11 mouse cellular contexts compared by ENCODE assay signal in the genomic region with DNA sequence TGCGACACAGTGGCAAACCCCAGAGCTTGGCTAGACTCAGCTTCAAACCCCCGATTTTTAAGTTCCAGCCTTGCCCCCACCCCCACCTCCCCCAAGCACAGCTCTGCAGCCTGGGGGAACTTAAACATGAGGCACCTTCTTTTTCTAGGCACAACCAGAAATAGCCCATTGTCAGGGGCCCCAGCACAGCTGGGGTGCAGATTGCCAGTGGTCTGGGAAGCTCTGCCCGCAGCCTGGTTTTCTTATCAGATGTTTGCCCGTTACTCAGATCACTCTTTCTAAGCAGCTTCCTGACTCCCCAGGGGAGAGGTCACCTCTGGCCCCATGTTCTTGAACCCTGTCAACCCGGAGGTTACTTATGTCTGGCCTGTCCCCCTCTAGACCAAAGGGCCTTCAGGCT. TPM values are rescaled to one million over a fixed set of nuclear protein-coding genes. Genes with fewer than 3 reads are reported as not detected.
DNase-seq lines count a peak whose midpoint lies in the region; ATAC-seq and TF ChIP-seq lines count a peak whose summit lies in the region.
"Had no signal": no experiment of that assay in that cellular context is flagged by ENCODE, and none has a peak within 500 bp of the region (broad histone marks: within the 10 kb centered on the region; RNA-seq: fewer than 3 reads in every experiment).

No protein-coding gene starts in this region.

- no peaks in the 10 kb centered on the region for H3K79me2 ChIP-seq in MEL (ENCODE audit: control insufficient read depth, insufficient read depth, low read length, poor library complexity)

- no peak for TF ChIP-seq RAD21 in MEL (IDR thresholded peaks at IDR 0.05; ENCODE audit: low read depth, low read length)

- no peak overlapping the region for H3K4me3 ChIP-seq in heart, embryonic 15.5 days
- H3K4me3 ChIP-seq in MEL (ENCODE audit: control insufficient read depth in 1 of 2, insufficient read depth in 1 of 2, low read depth in 2 of 2, low read length in 2 of 2) = no peak overlapping the region
- peak overlapping the region; percentile 52 for H3K4me3 ChIP-seq in forebrain, embryonic 14.5 days (ENCODE audit: low read depth, low read length)
- peak overlapping the region; percentile 58 for H3K4me3 ChIP-seq in midbrain, embryonic 12.5 days
- H3K4me3 ChIP-seq in lung, postnatal 0 days (ENCODE audit: low read depth, low read length) = no peak overlapping the region

- no peak overlapping the region for H3K27ac ChIP-seq in heart, embryonic 15.5 days
- H3K27ac ChIP-seq in MEL (ENCODE audit: control insufficient read depth, low read depth, low read length) = no peak overlapping the region
- no peak overlapping the region for H3K27ac ChIP-seq in forebrain, embryonic 14.5 days (ENCODE audit: low read depth, low read length)
- no peak overlapping the region for H3K27ac ChIP-seq in midbrain, embryonic 12.5 days (replicated peaks)
- no peak overlapping the region for H3K27ac ChIP-seq in lung, postnatal 0 days (ENCODE audit: low read length)

- peaks cover 42% of the 10 kb centered on the region for H3K27me3 ChIP-seq in heart, embryonic 15.5 days
- H3K27me3 ChIP-seq in MEL (ENCODE audit: control insufficient read depth in 1 of 2, insufficient read depth in 2 of 2, low read length in 2 of 2) = no peaks in the 10 kb centered on the region
- H3K27me3 ChIP-seq in forebrain, embryonic 14.5 days (replicated peaks; ENCODE audit: control insufficient read depth, insufficient read depth, low read length) = peaks cover 15% of the 10 kb centered on the region
- peaks cover 49% of the 10 kb centered on the region for H3K27me3 ChIP-seq in midbrain, embryonic 12.5 days
- H3K27me3 ChIP-seq in lung, postnatal 0 days (replicated peaks; ENCODE audit: insufficient read depth, low read length) = peaks cover 23% of the 10 kb centered on the region

- H3K9me3 ChIP-seq in heart, embryonic 15.5 days (replicated peaks) = no peaks in the 10 kb centered on the region
- H3K9me3 ChIP-seq in MEL (replicated peaks; ENCODE audit: insufficient read depth, low read length) = no peaks in the 10 kb centered on the region
- H3K9me3 ChIP-seq in forebrain, embryonic 14.5 days (replicated peaks; ENCODE audit: control insufficient read depth, low read length) = no peaks in the 10 kb centered on the region
- no peaks in the 10 kb centered on the region for H3K9me3 ChIP-seq in midbrain, embryonic 12.5 days
- H3K9me3 ChIP-seq in lung, postnatal 0 days (ENCODE audit: low read length) = no peaks in the 10 kb centered on the region

- no peak overlapping the region for H3K9ac ChIP-seq in heart, embryonic 15.5 days
- no peak overlapping the region for H3K9ac ChIP-seq in MEL (ENCODE audit: control insufficient read depth, low read depth, low read length, poor library complexity, severe bottlenecking)
- H3K9ac ChIP-seq in forebrain, embryonic 14.5 days (ENCODE audit: low read length) = peak overlapping the region; percentile 70; the same call in 1 of the 2 replicates
- H3K9ac ChIP-seq in midbrain, embryonic 12.5 days (replicated peaks) = 0 out of 2 replicates have a peak overlapping the region, but pooled peaks have one; percentile 72
- H3K9ac ChIP-seq in lung, postnatal 0 days (replicated peaks; ENCODE audit: low read depth) = no peak overlapping the region

- peak overlapping the region; percentile 92 for H3K4me2 ChIP-seq in heart, embryonic 15.5 days
- peak overlapping the region; percentile 87 for H3K4me2 ChIP-seq in forebrain, embryonic 14.5 days (ENCODE audit: low read length)
- H3K4me2 ChIP-seq in midbrain, embryonic 12.5 days (replicated peaks) = peak overlapping the region; percentile 94
- no peak overlapping the region for H3K4me2 ChIP-seq in lung, postnatal 0 days (replicated peaks; ENCODE audit: low read depth, low read length)

- intact Hi-C loops in heart, postnatal 36 days (cut with DNase I) = loop anchor here (10.0 kb wide), 1 partner anchor 428 kb away; the partner anchor contains the start of gene Tcp11

- WGBS in heart, embryonic 15.5 days = 11% methylated on average over 5 of the region's 5 CpGs
- 39% methylated on average over 5 of the region's 5 CpGs for WGBS in forebrain, embryonic 14.5 days
- 33% methylated on average over 5 of the region's 5 CpGs for WGBS in midbrain, embryonic 12.5 days
- WGBS in lung, postnatal 0 days = 3% methylated on average over 5 of the region's 5 CpGs

- H3K36me3 ChIP-seq in heart, embryonic 15.5 days = no peaks in the 10 kb centered on the region
- peaks cover 0 to 9% of the 10 kb centered on the region in 2 experiments; a peak in 2 of 4 replicates for H3K36me3 ChIP-seq in MEL (ENCODE audit: control insufficient read depth in 1 of 2, insufficient read depth in 2 of 2, low read length in 2 of 2)
- no peaks in the 10 kb centered on the region for H3K36me3 ChIP-seq in forebrain, embryonic 14.5 days (ENCODE audit: control insufficient read depth, insufficient read depth, low read length)
- H3K36me3 ChIP-seq in midbrain, embryonic 12.5 days = no peaks in the 10 kb centered on the region
- no peaks in the 10 kb centered on the region for H3K36me3 ChIP-seq in lung, postnatal 0 days (ENCODE audit: insufficient read depth, low read length)

- TF ChIP-seq EP300 in MEL (IDR thresholded peaks at IDR 0.05; ENCODE audit: low read depth in 1 of 2, low read length in 2 of 2) = no peak
- no peak for TF ChIP-seq EP300 in lung, postnatal 0 days (IDR thresholded peaks at IDR 0.05)

- no peak for DNase-seq in heart, postnatal 36 days
- no peak for DNase-seq in MEL (ENCODE audit: low read depth, low spot score)
- DNase-seq in forebrain, embryonic 14.5 days (ENCODE audit: low spot score) = no peak
- DNase-seq in urinary bladder, adult 18-20 months (ENCODE audit: low spot score in 2 of 2) = no peak
- DNase-seq in lung, postnatal 0 days (ENCODE audit: low spot score) = no peak
- DNase-seq: lung, postnatal 4 days had no signal

- no peak for ATAC-seq in heart, embryonic 15.5 days (replicated peaks; ENCODE audit: insufficient number of reproducible peaks, insufficient read depth, low FRiP score, low read depth)
- ATAC-seq in forebrain, embryonic 14.5 days = no peak
- ATAC-seq in midbrain, embryonic 12.5 days (ENCODE audit: low FRiP score, low read depth) = no peak
- ATAC-seq in lung, postnatal 0 days = no peak
- no peak for ATAC-seq in CD4-positive, CD25-positive, alpha-beta regulatory T cell, adult 4 months

- TF ChIP-seq CTCF in MEL (IDR thresholded peaks at IDR 0.05 in 2 of 3, conservative IDR thresholded peaks at IDR 0.05 in 1 of 3; ENCODE audit: control insufficient read depth in 1 of 3, insufficient read depth in 1 of 3, low read depth in 2 of 3, low read length in 3 of 3, poor library complexity in 1 of 3, severe bottlenecking in 1 of 3) = no peak
- TF ChIP-seq CTCF in lung, postnatal 0 days (IDR thresholded peaks at IDR 0.05) = no peak

- peaks cover 16% of the 10 kb centered on the region for H3K4me1 ChIP-seq in heart, embryonic 15.5 days (replicated peaks)
- H3K4me1 ChIP-seq in MEL (ENCODE audit: control insufficient read depth in 1 of 2, insufficient read depth in 2 of 2, low read length in 2 of 2) = peaks cover 0 to 26% of the 10 kb centered on the region in 2 experiments; a peak in 2 of 4 replicates
- peaks cover 8% of the 10 kb centered on the region; the same call in 1 of the 2 replicates for H3K4me1 ChIP-seq in forebrain, embryonic 14.5 days (ENCODE audit: control insufficient read depth, insufficient read depth, low read length)
- H3K4me1 ChIP-seq in midbrain, embryonic 12.5 days = peaks cover 18% of the 10 kb centered on the region
- no peaks in the 10 kb centered on the region for H3K4me1 ChIP-seq in lung, postnatal 0 days (ENCODE audit: insufficient read depth, low read depth, low read length)

- no peak for TF ChIP-seq POLR2A in MEL (IDR thresholded peaks at IDR 0.05; ENCODE audit: control insufficient read depth in 1 of 2, insufficient read depth in 1 of 2, low read depth in 1 of 2, low read length in 2 of 2, poor library complexity in 1 of 2)

RNA-seq across cellular contexts. Expression of gene Pacsin1, which starts 1.1 kb away (rescaled TPM):
- 0.54 and 0.82 TPM in 2 replicates for polyA plus RNA-seq in heart, embryonic 15.5 days (2015; fragmentation: Nextera tagmentation; extraction: Ambion mirVana)
- under 1 TPM in 1 of 2 experiments, not detected in 1; 0.49 TPM for total RNA-seq in heart, postnatal 36 days (2021)
- total RNA-seq in MEL (2012; rRNA removed) = not detected in 2 replicates
- under 1 TPM in 1 of 2 experiments, not detected in 1; 0.17 TPM for polyA plus RNA-seq in MEL (2012; ENCODE audit: insufficient read depth in 1 of 2, insufficient read length in 2 of 2, low read depth in 1 of 2, low replicate concordance in 2 of 2, missing spikeins in 1 of 2)
- 22.2 and 25.2 TPM in 2 replicates for polyA plus RNA-seq in forebrain, embryonic 14.5 days (2014; fragmentation: Nextera tagmentation; extraction: Ambion mirVana)
- 6.3 and 6.7 TPM in 2 replicates for polyA plus RNA-seq in midbrain, embryonic 12.5 days (2016; fragmentation: Nextera tagmentation; extraction: Ambion mirVana)
- polyA plus RNA-seq in lung, postnatal 0 days (2015; fragmentation: Nextera tagmentation; extraction: Ambion mirVana) = 0.45 and 0.70 TPM in 2 replicates
- 10 to 100 TPM; 36.5 to 37.2 TPM for polyA plus RNA-seq in CD4-positive, CD25-positive, alpha-beta regulatory T cell, adult 4 months (2017; shearing (Covaris generic))

RNA-seq across cellular contexts. Expression of gene Rps10, which starts 19.9 kb away (rescaled TPM):
- polyA plus RNA-seq in heart, embryonic 15.5 days (2015; fragmentation: Nextera tagmentation; extraction: Ambion mirVana) = 506 and 536 TPM in 2 replicates
- total RNA-seq in heart, postnatal 36 days (2021) = 100 to 1,000 TPM; 533 to 572 TPM
- 3,087 and 3,166 TPM in 2 replicates for total RNA-seq in MEL (2012; rRNA removed)
- 1,000 to 10,000 TPM; 3,057 to 3,899 TPM for polyA plus RNA-seq in MEL (2012; ENCODE audit: insufficient read depth in 1 of 2, insufficient read length in 2 of 2, low read depth in 1 of 2, low replicate concordance in 2 of 2, missing spikeins in 1 of 2)
- polyA plus RNA-seq in forebrain, embryonic 14.5 days (2014; fragmentation: Nextera tagmentation; extraction: Ambion mirVana) = 603 and 789 TPM in 2 replicates
- polyA plus RNA-seq in midbrain, embryonic 12.5 days (2016; fragmentation: Nextera tagmentation; extraction: Ambion mirVana) = 694 and 702 TPM in 2 replicates
- polyA plus RNA-seq in lung, postnatal 0 days (2015; fragmentation: Nextera tagmentation; extraction: Ambion mirVana) = 627 and 659 TPM in 2 replicates
- polyA plus RNA-seq in CD4-positive, CD25-positive, alpha-beta regulatory T cell, adult 4 months (2017; shearing (Covaris generic)) = 1,000 to 10,000 TPM; 1,603 to 1,674 TPM

RNA-seq across cellular contexts. Expression of gene RPS10-NUDT3, which starts 21.4 kb away (rescaled TPM):
- not detected in 2 replicates for polyA plus RNA-seq in heart, embryonic 15.5 days (2015; fragmentation: Nextera tagmentation; extraction: Ambion mirVana)
- not detected for total RNA-seq in heart, postnatal 36 days (2021)
- total RNA-seq in MEL (2012; rRNA removed) = not detected in 2 replicates
- polyA plus RNA-seq in MEL (2012; ENCODE audit: insufficient read depth in 1 of 2, insufficient read length in 2 of 2, low read depth in 1 of 2, low replicate concordance in 2 of 2, missing spikeins in 1 of 2) = 10 to 100 TPM in 1 of 2 experiments, not detected in 1; 37.3 TPM
- polyA plus RNA-seq in forebrain, embryonic 14.5 days (2014; fragmentation: Nextera tagmentation; extraction: Ambion mirVana) = not detected in 2 replicates
- not detected in 2 replicates for polyA plus RNA-seq in midbrain, embryonic 12.5 days (2016; fragmentation: Nextera tagmentation; extraction: Ambion mirVana)
- polyA plus RNA-seq in lung, postnatal 0 days (2015; fragmentation: Nextera tagmentation; extraction: Ambion mirVana) = not detected in 2 replicates
- polyA plus RNA-seq in CD4-positive, CD25-positive, alpha-beta regulatory T cell, adult 4 months (2017; shearing (Covaris generic)) = not detected
- total RNA-seq: ES-E14; left cerebral cortex, adult 18-20 months had no signal

RNA-seq across cellular contexts. Expression of gene Nudt3, which starts 33.1 kb away (rescaled TPM):
- polyA plus RNA-seq in heart, embryonic 15.5 days (2015; fragmentation: Nextera tagmentation; extraction: Ambion mirVana) = 132 and 145 TPM in 2 replicates
- total RNA-seq in heart, postnatal 36 days (2021) = 100 to 1,000 TPM; 312 to 315 TPM
- 93.8 and 96.5 TPM in 2 replicates for total RNA-seq in MEL (2012; rRNA removed)
- polyA plus RNA-seq in MEL (2012; ENCODE audit: insufficient read depth in 1 of 2, insufficient read length in 2 of 2, low read depth in 1 of 2, low replicate concordance in 2 of 2, missing spikeins in 1 of 2) = 100 to 1,000 TPM in 1 of 2 experiments, 10 to 100 TPM in 1; 97.0 to 258 TPM
- 175 and 178 TPM in 2 replicates for polyA plus RNA-seq in forebrain, embryonic 14.5 days (2014; fragmentation: Nextera tagmentation; extraction: Ambion mirVana)
- 189 and 196 TPM in 2 replicates for polyA plus RNA-seq in midbrain, embryonic 12.5 days (2016; fragmentation: Nextera tagmentation; extraction: Ambion mirVana)
- polyA plus RNA-seq in lung, postnatal 0 days (2015; fragmentation: Nextera tagmentation; extraction: Ambion mirVana) = 47.6 and 54.1 TPM in 2 replicates
- 10 to 100 TPM; 14.5 to 27.5 TPM for polyA plus RNA-seq in CD4-positive, CD25-positive, alpha-beta regulatory T cell, adult 4 months (2017; shearing (Covaris generic))

Comparison
In these comparisons a context has a peak if more than half of its experiments do, and no peak if none do; other contexts are left out.
1. H3K4me3 ChIP-seq: peak in forebrain, embryonic 14.5 days (single experiment) and midbrain, embryonic 12.5 days (single experiment); none in heart, embryonic 15.5 days (single experiment), MEL (0 of 2) and lung, postnatal 0 days (single experiment).
2. H3K9ac ChIP-seq: peak in forebrain, embryonic 14.5 days (single experiment) and midbrain, embryonic 12.5 days (single experiment); none in heart, embryonic 15.5 days (single experiment), MEL (single experiment) and lung, postnatal 0 days (single experiment).